Mouse (Mus musculus): ENCODE results near the gene Zfp987. TPM values are rescaled to one million over a fixed set of nuclear protein-coding genes. Genes with fewer than 3 reads are reported as not detected.
"Not testable (repeated sequence)": the region's sequence is repeated elsewhere in the genome, so short reads cannot be mapped to it uniquely, and the experiment has no call there.

Gene Zfp987
- total RNA-seq (2021): not detected
- long read RNA-seq, experiment 1: 0 reads
- long read RNA-seq, experiment 2: 0 reads

DNA sequence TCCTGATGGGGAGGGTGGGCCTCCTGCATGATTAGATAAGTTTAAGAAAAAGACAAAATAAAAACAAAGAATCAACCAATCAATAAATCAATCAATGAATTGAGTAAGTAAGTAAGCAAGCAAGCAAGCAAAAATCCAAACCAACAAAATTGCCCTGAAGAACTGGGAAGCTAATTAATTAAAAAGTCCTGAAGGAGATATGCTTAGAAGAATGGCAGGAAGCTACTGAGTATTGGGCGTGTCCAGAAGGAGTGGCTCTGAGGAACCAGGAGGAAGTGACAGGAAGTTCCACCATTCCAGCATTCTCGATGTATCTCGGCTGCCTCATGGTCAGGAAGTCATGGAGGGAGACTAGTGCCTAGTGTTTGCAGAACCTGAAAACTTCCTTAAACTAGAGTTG, at the start of gene Zfp987:
Gene Zfp987, plus strand, starts transcription at position 301 of the 400 bp plus-strand sequence.
- DNase-seq: not testable (repeated sequence)

DNA sequence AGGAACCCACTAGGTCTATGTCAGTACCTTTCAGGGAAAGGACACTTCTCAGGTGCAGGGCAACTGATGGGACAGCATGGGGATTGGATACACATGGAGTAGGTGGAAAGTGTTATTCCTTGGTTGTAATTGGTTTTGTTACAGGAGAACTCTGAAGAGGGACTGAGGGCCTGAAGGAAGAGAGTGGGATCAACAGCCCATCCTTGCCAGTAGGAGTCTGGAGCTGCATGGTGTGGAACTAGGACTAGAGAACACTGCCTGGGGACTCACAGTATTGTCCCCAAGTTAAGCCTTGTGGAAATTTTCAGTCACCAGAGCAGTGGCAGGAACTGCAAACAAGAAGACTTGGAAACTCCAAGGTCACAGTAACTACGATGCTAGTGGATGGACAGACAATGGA, 44.6 kb upstream of the Zfp987 start:
- not testable (repeated sequence) for DNase-seq

DNA sequence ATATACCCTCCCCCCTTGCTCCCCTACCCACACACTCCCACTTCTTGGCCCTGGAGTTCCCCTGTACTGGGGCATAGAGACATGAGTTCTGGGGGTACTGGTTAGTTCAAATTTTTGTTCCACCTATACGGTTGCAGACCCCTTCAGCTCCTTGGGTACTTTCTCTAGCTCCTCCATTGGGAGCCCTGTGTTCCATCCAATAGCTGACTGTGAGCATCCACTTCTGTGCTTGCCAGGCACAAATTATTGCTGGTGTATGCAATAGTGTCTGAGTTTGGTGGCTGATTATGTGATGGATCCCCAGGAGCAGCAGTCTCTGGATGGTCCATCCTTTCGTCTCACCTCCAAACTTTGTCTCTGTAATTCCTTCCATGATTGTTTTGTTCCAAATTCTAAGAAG, 43.7 kb upstream of the Zfp987 start:
- DNase-seq: not testable (repeated sequence)

DNA sequence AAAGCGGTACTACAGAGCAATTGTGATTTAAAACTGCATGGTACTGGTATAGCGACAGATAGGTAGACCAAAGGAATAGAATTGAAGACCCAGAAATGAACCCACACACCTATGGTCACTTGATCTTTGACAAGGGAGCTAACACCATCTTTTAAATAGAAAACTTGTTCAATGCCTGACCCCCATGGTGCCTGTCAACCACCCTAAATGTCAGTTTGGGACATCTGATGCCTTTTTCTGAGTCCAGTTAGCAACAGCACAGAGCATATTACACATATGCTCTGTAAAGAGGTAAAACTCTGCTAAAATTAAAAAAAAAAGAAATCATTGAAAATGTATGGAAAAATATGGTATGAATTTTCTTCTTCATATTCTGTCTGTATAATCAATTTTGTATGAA, 41.8 kb upstream of the Zfp987 start:
- no peak for DNase-seq

DNA sequence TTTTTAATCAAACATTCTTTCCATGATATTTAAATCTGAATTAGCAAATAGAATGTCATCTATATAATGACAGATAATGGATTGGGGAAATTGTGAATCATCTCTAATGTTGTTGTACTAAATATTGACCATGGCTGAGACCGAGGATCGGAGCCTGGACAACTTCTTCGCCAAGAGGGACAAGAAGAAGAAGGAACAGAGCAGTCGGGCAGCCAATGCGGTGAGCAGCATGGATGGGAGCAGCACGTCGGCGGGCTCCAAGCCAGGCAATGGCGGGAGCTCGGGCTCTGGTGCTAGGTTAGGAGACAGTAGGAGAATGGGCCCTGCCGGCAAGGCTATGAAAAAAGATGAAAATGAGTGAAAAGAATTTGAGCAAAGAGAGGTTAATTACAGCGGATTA, 38.5 kb upstream of the Zfp987 start:
- DNase-seq: not testable (repeated sequence)

DNA sequence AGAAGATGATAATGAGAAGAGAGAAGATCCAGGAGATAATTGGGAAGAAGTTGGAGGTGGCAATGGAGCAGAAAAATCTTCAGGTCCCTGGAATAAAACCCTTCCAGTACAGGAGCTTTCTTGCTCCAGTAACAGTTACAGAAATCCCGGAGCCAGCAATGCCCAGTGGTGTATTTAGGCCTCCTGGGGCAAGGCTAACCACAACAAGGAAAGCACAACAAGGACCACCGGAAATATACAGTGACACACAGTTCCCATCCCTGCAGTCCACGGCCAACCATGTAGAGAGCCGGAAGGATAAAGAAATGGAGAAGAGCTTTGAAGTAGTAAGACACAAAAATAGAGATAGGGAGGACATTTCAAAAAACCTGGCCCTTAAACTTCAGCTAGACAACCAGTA, 38.0 kb upstream of the Zfp987 start:
- DNase-seq: not testable (repeated sequence)

DNA sequence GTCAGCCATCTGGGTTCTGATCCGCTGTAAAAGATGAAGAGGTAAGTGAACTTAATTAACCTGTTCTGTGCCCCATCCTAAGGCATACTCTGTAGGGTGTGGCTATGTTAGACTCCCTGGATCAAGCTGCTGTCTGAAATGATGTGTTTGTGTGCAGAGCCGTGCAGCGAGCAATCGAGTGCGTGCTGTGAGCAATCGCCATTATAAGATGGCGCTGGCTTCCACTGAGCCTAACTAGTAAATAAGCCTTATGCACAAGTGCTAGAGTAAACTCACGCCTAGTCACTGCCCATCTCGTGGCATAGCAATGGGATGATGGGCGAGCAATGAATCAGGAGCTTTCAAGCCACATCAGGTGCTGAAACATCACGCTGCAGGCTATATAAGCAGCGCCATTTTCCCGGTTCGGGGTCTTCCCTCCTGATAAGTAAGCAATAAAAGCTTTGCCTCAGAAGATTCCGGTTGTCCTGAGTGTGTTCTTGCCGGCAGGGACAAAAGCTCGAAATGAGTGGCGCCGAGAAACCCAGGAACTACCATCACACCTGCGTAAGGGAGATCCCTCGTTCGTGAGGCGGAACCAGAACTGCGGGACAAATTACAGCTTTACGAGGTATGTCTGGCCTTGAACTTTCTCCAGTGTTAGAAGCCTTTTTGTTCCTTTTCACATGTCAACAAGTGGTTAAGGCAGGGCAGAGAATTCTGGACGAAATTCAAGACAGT, 37.0 kb upstream of the Zfp987 start:
- not testable (repeated sequence) for DNase-seq

DNA sequence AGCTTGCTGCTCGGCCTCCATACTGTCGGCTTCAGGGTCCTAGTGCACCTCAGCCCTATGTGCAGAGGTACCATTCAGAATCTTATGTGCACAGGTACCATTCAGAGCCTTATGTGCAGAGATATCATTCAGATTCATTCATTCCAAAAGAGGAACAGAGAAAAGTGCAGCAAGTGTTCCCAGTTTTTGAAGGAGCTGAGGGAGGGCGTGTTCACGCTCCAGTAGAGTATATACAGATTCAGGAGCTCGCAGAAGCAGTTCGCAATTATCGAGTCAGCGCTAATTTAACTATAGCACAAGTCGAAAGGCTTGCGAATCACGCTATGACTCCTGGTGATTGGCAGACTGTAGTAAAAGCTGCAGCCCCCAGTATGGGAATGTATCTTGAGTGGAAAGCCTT, 36.0 kb upstream of the Zfp987 start:
- DNase-seq: not testable (repeated sequence)

DNA sequence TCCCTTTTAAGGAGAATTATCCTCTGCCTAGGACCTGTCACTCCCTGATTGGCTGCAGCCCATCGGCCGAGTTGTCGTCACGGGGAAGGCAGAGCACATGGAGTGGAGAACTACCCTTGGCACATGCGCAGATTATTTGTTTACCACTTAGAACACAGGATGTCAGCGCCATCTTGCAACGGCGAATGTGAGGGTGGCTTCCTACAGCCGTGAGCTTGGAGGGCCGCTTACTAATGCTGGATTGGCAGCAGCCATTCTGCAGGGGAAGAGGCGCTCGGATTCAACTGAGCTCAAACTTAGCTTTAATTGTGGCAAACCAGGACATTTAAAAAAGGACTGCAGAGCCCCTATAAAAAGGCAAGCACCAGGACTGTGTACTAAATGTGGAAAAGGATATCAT, 35.1 kb upstream of the Zfp987 start:
- not testable (repeated sequence) for DNase-seq

DNA sequence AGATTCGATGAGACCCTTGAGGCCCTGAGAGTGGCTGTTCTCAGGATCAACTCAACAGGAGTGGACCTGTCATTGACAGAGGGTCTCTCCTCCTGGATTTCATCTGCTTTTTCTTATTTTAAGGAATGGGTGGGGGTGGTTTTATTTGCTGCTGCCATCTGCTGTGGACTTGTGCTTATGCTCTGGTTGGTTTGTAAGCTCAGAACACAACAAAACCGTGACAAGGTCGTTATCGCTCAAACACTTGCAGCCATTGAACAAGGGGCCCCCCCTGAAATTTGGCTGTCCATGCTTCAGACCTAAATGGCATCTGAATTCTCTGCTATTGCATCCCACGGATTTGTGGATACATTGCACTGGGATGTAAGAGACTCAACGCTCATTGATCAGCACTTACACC, 34.1 kb upstream of the Zfp987 start:
- DNase-seq: not testable (repeated sequence)

DNA sequence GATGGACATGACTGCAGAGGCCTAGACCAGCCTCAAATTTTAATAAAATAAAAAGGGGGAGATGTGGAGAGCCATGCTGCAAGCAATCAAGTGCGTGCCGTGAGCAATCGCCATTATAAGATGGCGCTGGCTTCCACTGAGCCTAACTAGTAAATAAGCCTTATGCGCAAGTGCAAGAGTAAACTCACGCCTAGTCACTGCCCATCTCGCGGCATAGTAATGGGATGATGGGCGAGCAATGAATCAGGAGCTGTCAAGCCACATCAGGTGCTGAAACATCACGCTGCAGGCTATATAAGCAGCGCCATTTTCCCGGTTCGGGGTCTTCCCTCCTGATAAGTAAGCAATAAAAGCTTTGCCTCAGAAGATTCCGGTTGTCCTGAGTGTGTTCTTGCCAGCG, 33.5 kb upstream of the Zfp987 start:
- DNase-seq: not testable (repeated sequence)

DNA sequence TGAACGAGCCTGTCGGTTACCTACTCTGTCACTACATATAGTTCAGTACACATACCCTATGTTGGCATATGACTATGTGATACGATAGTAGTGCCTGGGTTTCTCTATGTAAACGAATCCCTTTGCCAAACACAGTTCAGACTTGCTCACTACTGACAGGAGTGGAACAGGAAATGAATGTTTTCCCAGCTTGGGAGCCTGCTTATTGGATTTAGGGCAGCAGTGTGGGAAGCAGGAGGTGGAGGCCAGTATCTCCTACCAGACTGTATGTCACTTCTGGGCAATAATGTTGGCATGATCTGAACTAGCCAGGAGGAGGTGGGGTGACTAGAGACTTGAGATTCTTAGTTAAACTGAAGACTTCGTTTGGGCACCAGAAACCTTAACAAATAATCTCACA, 32.3 kb upstream of the Zfp987 start:
- DNase-seq: not testable (repeated sequence)

DNA sequence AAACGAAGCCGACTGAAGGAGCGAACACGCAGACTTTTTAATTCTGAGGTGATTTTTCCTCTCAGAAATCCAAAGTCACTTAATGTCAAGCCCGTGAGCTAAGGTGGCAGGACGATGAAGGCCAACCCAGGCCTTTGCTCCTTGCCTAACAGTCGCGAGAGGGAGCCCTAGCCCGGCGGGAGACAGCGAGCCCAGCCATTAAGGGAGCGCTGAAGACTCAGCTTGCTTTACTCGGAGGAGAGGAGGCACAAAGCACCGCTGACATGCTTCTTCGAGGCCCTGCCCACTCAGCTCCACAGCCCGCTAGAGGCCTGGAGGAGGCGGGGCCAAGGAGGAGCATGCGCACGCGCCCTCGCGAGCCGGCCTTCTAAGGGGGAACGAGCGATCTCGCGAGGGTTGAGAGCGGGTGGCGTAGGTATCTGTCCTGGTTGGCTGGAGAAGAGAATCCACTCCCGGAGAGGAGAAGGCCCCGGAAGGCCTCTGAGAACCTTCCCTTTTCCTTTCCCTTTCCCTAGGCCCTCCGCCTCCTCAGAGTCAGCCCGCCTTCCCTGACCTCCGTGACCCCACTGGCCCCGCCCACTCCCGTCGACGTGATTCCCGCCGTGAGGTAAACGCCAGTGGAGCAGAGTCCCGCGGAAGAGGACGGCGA, 30.0 kb upstream of the Zfp987 start:
- DNase-seq: not testable (repeated sequence)

DNA sequence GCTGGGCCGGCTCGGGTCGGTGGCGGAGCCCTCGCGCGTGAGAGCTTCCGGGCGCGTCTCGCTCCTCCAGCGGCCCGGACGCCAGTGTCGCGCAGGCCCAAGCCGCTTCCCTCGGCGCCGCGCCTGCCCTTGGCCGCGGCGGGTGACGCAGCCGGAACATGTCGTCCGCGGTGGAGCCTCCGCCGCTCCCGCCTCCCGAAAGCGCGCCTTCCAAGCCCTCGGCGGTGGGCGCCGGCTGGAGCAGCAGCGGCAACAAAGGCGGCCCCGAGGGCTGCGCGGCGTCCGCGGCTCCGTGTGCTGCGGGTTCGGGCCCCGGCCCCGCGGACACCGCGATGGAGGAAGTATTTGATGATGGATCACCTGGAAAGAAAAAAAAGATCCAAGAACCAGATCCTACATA, 29.5 kb upstream of the Zfp987 start:
- DNase-seq: not testable (repeated sequence)

DNA sequence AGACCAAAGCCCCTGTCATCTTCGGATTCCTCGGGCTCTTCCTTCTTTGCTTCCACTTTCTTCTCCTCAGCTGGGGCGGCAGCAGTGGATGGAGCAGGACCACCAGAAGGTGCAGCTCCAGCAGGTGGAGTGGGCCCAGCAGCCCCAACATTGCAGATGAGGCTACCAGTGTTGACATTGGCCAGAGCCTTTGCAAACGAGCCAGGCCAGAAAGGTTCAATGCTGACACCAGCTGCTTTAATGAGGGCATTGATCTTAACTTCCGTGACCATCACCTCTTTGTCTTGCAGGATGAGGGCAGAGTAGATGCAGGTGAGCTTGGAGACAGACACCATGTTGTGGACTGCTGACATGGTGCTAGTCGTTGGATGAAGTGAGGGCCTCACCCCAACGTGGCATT, 23.8 kb upstream of the Zfp987 start:
- DNase-seq: not testable (repeated sequence)

DNA sequence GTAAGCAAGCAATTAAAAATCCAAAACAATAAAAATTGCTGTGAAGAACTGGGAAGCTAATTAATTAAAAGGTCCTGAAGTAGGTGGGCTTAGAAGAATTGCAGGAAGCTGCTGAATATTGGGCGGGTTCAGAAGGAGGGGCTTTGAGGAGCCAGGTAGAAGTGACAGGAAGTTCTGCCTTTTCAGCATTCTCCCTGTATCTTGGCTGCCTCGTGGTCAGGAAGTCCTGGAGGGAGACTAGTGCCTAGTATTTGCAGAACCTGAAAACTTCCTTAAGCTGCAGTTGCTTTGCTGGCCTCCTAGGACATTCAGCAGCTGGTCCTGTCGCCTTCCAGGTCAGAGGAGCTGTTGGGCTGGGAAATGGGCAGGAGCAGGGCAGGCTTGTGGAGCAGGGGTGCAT, 4.3 kb downstream of the Zfp987 start:
- not testable (repeated sequence) for DNase-seq

DNA sequence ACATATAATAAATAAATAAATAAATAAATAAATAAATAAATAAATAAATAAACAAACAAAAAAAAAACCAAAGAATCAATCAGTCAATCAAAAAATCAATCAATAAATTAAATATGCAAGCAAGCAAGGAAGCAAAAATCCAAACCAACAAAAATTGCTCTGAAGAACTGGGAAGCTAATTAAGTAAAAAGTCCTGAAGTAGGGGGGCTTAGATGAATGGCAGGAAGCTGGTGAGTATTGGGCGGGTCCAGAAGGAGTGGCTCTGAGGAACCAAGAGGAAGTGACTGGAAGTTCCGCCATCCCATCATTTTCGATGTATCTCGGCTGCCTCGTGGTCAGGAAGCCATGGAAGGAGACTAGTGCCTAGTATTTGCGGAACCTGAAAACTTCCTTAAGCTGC, 59.4 kb downstream of the Zfp987 start, which contains the start of gene Zfp600:
Gene Zfp600, plus strand, starts transcription at position 301 of the 400 bp plus-strand sequence.
- not testable (repeated sequence) for DNase-seq

DNA sequence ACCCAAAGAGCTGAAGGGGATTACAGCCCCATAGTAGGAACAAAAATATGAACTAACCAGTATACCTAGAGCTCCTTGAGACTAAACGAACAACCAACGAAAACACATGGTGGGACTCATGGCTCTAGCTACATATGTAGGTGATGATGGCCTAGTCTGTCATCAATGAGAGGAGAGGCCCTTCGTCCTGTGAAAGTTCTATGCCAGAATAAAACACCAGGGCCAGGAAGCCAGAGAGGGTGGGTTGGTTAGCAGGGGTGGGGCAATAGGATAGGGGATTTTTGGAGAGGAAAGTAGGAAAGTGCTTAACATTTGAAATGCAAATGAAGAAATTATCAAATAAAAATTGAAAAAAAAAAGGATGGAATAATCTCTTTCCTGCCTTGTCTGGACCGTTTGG, 65.8 kb downstream of the Zfp987 start:
- DNase-seq: peak in 1 of 2 experiments; percentile 6

DNA sequence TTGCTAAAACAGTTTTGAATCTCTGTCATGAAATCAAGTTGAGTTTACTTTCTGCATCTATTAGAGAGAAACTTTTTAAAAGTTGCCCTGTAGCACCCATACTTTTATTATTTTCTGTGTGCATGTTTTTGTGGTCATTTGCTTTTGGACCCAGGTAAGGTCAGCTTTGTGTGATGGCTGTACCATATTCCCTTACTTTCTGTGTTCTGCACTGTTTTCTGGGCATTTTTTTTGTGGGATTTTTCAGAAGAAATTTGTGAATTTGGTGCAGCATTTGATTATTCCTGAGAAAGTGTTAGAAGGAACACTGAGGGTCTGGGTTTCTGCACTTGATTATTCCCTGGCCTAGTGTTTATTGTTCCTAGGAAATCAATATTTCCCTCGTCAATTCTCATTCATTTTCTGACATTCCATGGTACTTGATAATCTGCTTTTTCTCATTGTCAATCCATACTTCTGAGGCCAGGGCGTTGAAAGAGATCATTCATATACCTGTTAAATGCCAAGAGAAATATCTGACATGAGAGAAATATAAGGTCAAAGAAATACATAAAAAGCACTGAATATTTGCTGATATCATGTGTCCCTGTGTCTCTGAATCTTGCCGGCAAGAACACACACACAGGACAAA, 70.2 kb downstream of the Zfp987 start:
- DNase-seq: not testable (repeated sequence)

DNA sequence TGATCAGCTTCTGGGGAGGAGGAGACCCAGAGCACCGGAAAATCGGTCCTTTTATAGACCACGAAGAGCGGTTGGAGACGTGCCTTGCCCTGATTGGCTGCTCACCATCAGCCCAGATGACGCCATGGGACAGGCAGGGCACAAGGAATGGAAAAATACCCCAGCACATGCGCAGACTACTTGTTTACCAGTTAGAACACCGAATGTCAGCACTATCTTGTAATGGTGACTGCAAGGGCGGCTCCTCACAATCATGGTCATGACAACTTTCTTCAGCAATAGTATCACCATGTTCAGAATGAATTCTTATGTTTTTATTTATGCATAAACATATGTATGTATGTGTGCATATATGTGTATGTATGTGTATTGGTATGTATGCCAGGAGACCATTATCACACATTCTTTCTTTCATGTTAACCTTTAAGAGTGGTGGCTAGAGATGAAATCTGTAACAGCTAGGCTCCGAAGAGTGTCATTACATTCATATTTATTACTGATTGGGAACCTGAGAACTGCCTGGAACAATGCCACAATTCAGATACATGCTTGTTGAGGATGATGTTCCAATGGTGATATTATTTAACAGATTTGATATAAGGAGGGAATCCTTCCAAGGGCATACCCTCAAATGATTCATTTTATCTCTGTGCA, 70.9 kb downstream of the Zfp987 start:
- peak in 1 of 2 experiments; percentile 3 for DNase-seq

DNA sequence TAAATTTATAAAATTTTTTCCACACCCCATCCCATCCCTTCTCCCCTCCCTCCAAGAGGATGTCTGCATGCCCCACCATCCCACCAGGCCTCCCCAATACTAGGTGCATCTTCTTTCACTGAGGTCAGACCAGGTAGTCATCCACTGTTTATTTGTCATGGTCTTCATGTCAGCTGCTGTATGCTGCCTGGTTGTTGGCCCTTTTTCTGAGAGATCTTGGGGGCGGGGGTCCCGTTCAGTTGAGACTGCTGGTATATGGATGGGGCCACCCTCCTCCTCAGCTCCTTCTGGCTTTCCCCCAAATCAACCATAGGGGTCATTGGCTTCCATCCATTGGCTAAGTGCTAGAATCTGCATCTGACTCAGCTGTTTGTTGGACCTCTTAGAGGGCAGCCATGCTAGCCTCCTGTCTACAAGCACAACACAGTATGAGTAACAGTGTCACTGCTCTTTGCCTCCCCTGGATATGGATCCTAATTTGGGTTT, 71.7 kb downstream of the Zfp987 start:
- not testable (repeated sequence) for DNase-seq
